Mouse (Mus musculus) natural killer cell, adult 2 months (primary cell): ENCODE data around the gene Trappc12.

Source experiments
- DNase-seq, 2 experiments: peaks; one replicate each; pipeline ENCODE4 v3.0.0; 2022; ENCODE audit warnings: low spot score in 2 of 2

Trappc12 gene

DNA sequence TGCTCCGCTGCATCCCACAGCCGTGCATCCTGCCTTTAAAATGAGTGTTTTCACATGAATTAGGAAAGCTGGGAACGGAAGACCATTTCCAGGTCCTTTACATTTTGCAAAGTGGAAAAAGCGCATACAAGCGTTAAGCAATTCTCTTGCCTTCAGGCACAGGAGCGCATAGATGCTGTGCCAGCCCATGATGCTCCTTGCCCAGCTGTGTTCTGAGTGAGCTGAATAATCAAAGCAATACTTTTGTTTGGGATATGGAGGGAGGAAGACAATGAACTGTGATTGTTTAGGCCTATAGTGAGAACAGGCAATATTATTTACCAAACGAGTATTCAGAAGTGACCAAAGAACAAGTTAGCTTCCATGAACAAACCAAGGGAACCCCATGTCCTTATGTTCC is 59.5 kb downstream of the Trappc12 start:
- no peak for DNase-seq

- DNase-seq, result no peak
These were observed 61.3 kb downstream of the Trappc12 start for GRCm38 (mm10) chr12:28688996-28689395.

- DNase-seq, result no peak
These were observed 63.9 kb downstream of the Trappc12 start for GRCm38 (mm10) chr12:28686199-28686879.

GRCm38 (mm10) chr12:28685771-28686170 is 64.5 kb downstream of the Trappc12 start:
- DNase-seq, result peak; percentile 13 to 40

- no peak for DNase-seq
These were observed 65.6 kb downstream of the Trappc12 start for GRCm38 (mm10) chr12:28684674-28685073.

DNA sequence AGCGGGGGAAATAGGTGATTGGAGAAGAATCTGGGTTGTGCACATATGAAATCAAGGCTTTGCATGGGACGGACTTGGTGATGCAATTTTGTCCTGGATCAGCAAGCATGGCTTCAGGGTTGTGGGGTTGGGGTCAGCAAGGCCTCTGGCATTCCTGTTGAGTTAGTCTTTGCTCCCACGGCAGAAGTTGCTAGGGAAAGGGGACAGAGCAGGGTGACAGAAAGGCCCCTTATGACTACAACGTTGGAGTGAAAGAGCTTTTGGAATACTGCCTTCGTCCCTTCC is 74.4 kb downstream of the Trappc12 start:
- DNase-seq, result no peak

- peak; percentile 61 to 74 for DNase-seq
These were observed 74.9 kb downstream of the Trappc12 start, which contains the start of gene Adi1 for GRCm38 (mm10) chr12:28675121-28675924. Adi1 (plus strand) TSS chr12:28675231.

- DNase-seq, result no peak
These were observed 76.1 kb downstream of the Trappc12 start for GRCm38 (mm10) chr12:28674038-28674720.

GRCm38 (mm10) chr12:28667287-28667686 is 83.0 kb downstream of the Trappc12 start:
- no peak for DNase-seq

DNA sequence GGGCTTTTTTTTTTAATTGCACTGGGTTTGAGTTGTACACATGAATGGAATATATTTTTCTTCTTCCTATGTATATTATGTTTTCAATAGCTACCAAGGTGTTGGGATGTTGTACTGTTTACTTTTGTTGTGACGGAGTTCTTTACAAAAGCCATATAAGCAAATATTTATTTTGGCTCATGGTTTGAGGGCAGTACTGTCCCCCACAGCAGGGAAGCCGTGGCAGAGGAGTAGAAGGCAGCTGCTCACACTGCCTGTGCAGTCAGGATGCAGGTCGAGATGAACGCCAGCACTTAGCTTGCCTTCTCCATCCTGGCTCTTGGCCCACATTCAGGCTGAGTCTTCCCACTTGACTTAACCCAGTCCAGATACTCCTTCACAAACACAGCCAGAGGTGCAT is 83.5 kb downstream of the Trappc12 start:
- no peak for DNase-seq

GRCm38 (mm10) chr12:28662628-28663027 is 87.6 kb downstream of the Trappc12 start:
- no peak for DNase-seq

DNA sequence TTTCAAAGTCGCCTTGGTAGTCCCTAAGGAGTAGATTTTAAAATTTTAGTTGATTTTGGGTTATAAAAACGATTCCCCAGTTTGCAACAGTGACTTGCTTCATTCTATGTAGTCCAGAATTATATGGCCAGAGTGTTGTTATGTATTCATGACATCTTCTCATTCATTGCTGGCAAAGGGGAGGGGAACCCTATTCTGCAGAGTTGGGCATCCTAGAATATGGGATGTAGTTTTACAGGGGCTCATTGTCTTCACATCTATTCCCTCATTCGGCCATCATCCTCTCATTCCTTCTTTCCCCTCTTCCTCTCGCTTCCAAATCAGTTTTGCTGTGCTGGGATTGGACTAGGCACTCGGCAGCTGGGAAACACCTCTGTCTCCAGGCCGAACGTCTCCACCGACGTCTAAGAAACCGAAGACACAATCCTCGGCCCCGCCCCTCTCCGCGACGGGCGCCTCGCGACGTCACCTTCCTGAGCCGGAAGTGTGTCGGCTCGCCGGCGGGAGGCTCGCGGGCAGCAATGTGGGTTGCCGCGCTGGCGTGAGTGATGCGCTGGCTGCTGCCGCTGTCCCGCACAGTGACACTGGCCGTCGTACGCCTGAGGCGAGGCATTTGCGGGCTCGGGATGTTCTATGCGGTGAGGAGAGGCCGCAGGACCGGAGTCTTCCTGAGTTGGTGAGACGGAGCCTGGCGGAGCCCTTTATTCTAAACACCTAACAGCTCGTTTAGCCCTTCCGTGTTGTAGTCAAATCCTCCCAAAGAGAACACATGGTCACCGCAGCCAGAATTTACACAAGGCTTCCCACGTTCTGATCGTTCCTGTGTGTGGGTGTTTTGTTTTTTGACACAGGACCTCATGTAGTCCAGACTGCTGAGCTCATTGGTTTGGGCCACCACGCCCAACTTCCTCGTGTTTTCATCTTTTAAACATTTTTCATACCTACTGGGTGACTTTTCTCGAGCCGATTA is 100.8 kb downstream of the Trappc12 start, which contains the start of gene Rnaseh1:
Gene Rnaseh1, plus strand, starts transcription at position 462 of the 970 bp plus-strand sequence.
- DNase-seq, result peak; percentile 84 to 87
